Mouse (Mus musculus) CH12.LX (cell line): ENCODE measurements at regions not wholly inside any gene's neighbourhood (a gene's known extent, or its start where the extent isn't known, plus 50 kb on each side); places are given as distances from the start of the nearest gene placed in this dataset.

Experiments used
- CHD1 ChIP-seq: IDR thresholded peaks from 2 replicates; pipeline ENCODE4 v1.6.1; 2012; ENCODE audit warnings: low read depth, low read length, improper control_type of control experiment, inconsistent platforms
- CHD2 ChIP-seq: IDR thresholded peaks from 2 replicates; pipeline ENCODE4 v1.6.1; 2011; ENCODE audit warnings: low read length, improper control_type of control experiment
- CTCF ChIP-seq, 2 experiments: IDR thresholded peaks in 1 of 2; conservative IDR thresholded peaks in 1 of 2; 2 replicates each; pipeline ENCODE4 v1.5.1; 2011 to 2012; ENCODE audit warnings: low read depth in 2 of 2, low read length in 2 of 2, improper control_type of control experiment in 1 of 2, inconsistent platforms in 1 of 2, mild to moderate bottlenecking in 1 of 2, moderate library complexity in 1 of 2
- EP300 ChIP-seq: IDR thresholded peaks from 2 replicates; pipeline ENCODE4 v1.6.1; 2011; ENCODE audit warnings: low read length, improper control_type of control experiment
- ETS1 ChIP-seq: conservative IDR thresholded peaks from 2 replicates; pipeline ENCODE4 v1.6.1; 2012; ENCODE audit warnings: low read depth, mild to moderate bottlenecking, inconsistent platforms, low read length, improper control_type of control experiment, moderate library complexity
- MEF2A ChIP-seq: IDR thresholded peaks from 2 replicates; pipeline ENCODE4 v1.6.1; 2014; ENCODE audit warnings: low read depth, mild to moderate bottlenecking, inconsistent platforms, low read length, improper control_type of control experiment, borderline replicate concordance
- NELFE ChIP-seq: IDR thresholded peaks from 2 replicates; pipeline ENCODE4 v1.6.1; 2011; ENCODE audit warnings: low read depth, low read length, improper control_type of control experiment
- POLR2A ChIP-seq: IDR thresholded peaks from 2 replicates; pipeline ENCODE4 v1.6.1; 2011; ENCODE audit warnings: low read depth, mild to moderate bottlenecking, improper control_type of control experiment, low read length

GRCm38 (mm10) chr3:60792166-60792565, 210.4 kb upstream of the P2ry1 start:
- TF ChIP-seq EP300: no peak
- no peak for TF ChIP-seq CHD2
- no peak for TF ChIP-seq POLR2A
- no peak for TF ChIP-seq CTCF (conservative IDR thresholded peaks at IDR 0.05 in 1 of 2, IDR thresholded peaks at IDR 0.05 in 1 of 2; ENCODE audit: low read depth in 2 of 2, low read length in 2 of 2)
- no peak for TF ChIP-seq MEF2A
- TF ChIP-seq CHD1: no peak
- no peak for TF ChIP-seq ETS1
- TF ChIP-seq NELFE: no peak
